Mouse (Mus musculus) lung, postnatal 10 days (tissue): ENCODE measurements around the gene Mfn1.

ENCODE experiments used
- DNase-seq: peaks from one replicate; pipeline ENCODE4 v3.0.0; 2021

Gene Mfn1

GRCm38 (mm10) chr3:32529303-32529898 is at the start of gene Mfn1:
Mfn1 (plus strand) TSS chr3:32529465.
- DNase-seq = peak; percentile 98

GRCm38 (mm10) chr3:32479961-32480360 is 49.3 kb upstream of the Mfn1 start:
- no peak for DNase-seq

GRCm38 (mm10) chr3:32483035-32483434 is 46.2 kb upstream of the Mfn1 start:
- DNase-seq = no peak

GRCm38 (mm10) chr3:32486543-32486942 is 42.7 kb upstream of the Mfn1 start:
- DNase-seq = no peak

GRCm38 (mm10) chr3:32488172-32488571 is 41.1 kb upstream of the Mfn1 start:
- DNase-seq = no peak

- no peak for DNase-seq
Measured at GRCm38 (mm10) chr3:32490076-32490927, 39.0 kb upstream of the Mfn1 start.

- no peak for DNase-seq
Measured at GRCm38 (mm10) chr3:32490928-32491315, 38.3 kb upstream of the Mfn1 start.

GRCm38 (mm10) chr3:32492097-32493090 is 36.9 kb upstream of the Mfn1 start, which contains the start of gene Kcnmb3:
Kcnmb3 (minus strand) TSS chr3:32492231.
- DNase-seq = no peak

GRCm38 (mm10) chr3:32494387-32495087 is 34.7 kb upstream of the Mfn1 start:
- DNase-seq = peak; percentile 39

GRCm38 (mm10) chr3:32495088-32495770 is 34.0 kb upstream of the Mfn1 start:
- no peak for DNase-seq

GRCm38 (mm10) chr3:32495856-32496710 is 33.2 kb upstream of the Mfn1 start:
- DNase-seq = peak; percentile 21

- no peak for DNase-seq
Measured at GRCm38 (mm10) chr3:32496711-32497070, 32.6 kb upstream of the Mfn1 start.

GRCm38 (mm10) chr3:32500346-32500745 is 28.9 kb upstream of the Mfn1 start:
- no peak for DNase-seq

GRCm38 (mm10) chr3:32505841-32506240 is 23.4 kb upstream of the Mfn1 start:
- DNase-seq = no peak

- DNase-seq = peak; percentile 45
Measured at GRCm38 (mm10) chr3:32506366-32507225, 22.7 kb upstream of the Mfn1 start.

GRCm38 (mm10) chr3:32508666-32509324 is 20.5 kb upstream of the Mfn1 start:
- DNase-seq = peak; percentile 87

GRCm38 (mm10) chr3:32509496-32510374 is 19.5 kb upstream of the Mfn1 start, which contains the start of gene Zfp639:
Zfp639 (plus strand) TSS chr3:32510259.
- peak; percentile 11 for DNase-seq
